Mouse (Mus musculus) forebrain, embryonic 12.5 days (tissue): ENCODE results near the gene Hist1h1c. TPM values are rescaled to one million over a fixed set of nuclear protein-coding genes. Genes with fewer than 3 reads are reported as not detected.

Source experiments
- ATAC-seq: fragments of 200-750 bp; cut with Nextera tagmentation; 2 replicates; pipeline ENCODE4 v1.8.0; 2017; ENCODE audit warnings: moderate TSS enrichment; ENCODE audit not compliant: low FRiP score
- H3K27ac ChIP-seq: fragments of 300-500 bp; sonication (generic); 2 replicates; pipeline ENCODE4 v1.5.1; 2016; ENCODE audit warnings: mild to moderate bottlenecking
- H3K27me3 ChIP-seq: fragments of 300-500 bp; sonication (generic); 2 replicates; pipeline ENCODE4 v1.6.1; 2016; ENCODE audit warnings: mild to moderate bottlenecking
- H3K36me3 ChIP-seq: fragments of 300-500 bp; sonication (generic); replicated peaks from 2 replicates; pipeline ENCODE4 v1.6.1; 2016; ENCODE audit warnings: mild to moderate bottlenecking
- H3K4me1 ChIP-seq: fragments of 300-500 bp; sonication (generic); 2 replicates; pipeline ENCODE4 v1.6.1; 2016
- H3K4me2 ChIP-seq: fragments of 300-500 bp; sonication (generic); 2 replicates; pipeline ENCODE4 v1.6.1; 2016; ENCODE audit warnings: mild to moderate bottlenecking, moderate library complexity
- H3K4me3 ChIP-seq: fragments of 300-500 bp; sonication (generic); replicated peaks from 2 replicates; pipeline ENCODE4 v1.5.1; 2016; ENCODE audit warnings: mild to moderate bottlenecking
- H3K9ac ChIP-seq: fragments of 300-500 bp; sonication (generic); 2 replicates; pipeline ENCODE4 v1.6.1; 2016; ENCODE audit warnings: mild to moderate bottlenecking
- H3K9me3 ChIP-seq: fragments of 300-500 bp; sonication (generic); 2 replicates; pipeline ENCODE4 v1.6.1; 2016
- whole genome bisulfite sequencing: fragments of 180-500 bp; shearing (Covaris S2); methylation state at CpG from one replicate; pipeline ENCODE4 v1.1.7; 2016; 5-methylcytosine and 5-hydroxymethylcytosine counted together
- microRNA-seq: library from miRNA; unstranded; fragments of <30 nt; microRNA quantifications from one replicate; pipeline ENCODE4, GENCODE M21; 2017
- polyA plus RNA-seq: library from polyadenylated mRNA; unstranded; fragments of >200 nt; fragmentation: Nextera tagmentation; extraction: Ambion mirVana; gene quantifications from 2 replicates; pipeline ENCODE4 v1.2.1, GENCODE M21; 2016

Hist1h1c gene
- polyA plus RNA-seq, 1 experiment from 2014 or later, result 15.2 TPM

- 22% methylated on average over 21 of the region's 21 CpGs for WGBS
- peak overlapping the region; percentile 41 for H3K4me2 ChIP-seq
- H3K36me3 ChIP-seq, result no peaks in the 10 kb centered on the region
- H3K9me3 ChIP-seq, result no peaks in the 10 kb centered on the region
- H3K27me3 ChIP-seq, result no peaks in the 10 kb centered on the region
- peaks cover 10% of the 10 kb centered on the region for H3K4me1 ChIP-seq
- no peak overlapping the region for H3K9ac ChIP-seq
- peak; percentile 90 for ATAC-seq
- H3K27ac ChIP-seq, result no peak overlapping the region
- no peak overlapping the region for H3K4me3 ChIP-seq
Measured at GRCm38 (mm10) chr13:23772561-23773313, 34.1 kb downstream of the Hist1h1c start.

GRCm38 (mm10) chr13:23778339-23778738 lies 39.7 kb downstream of the Hist1h1c start:
- no peak for ATAC-seq
- no peak overlapping the region for H3K9ac ChIP-seq
- H3K4me3 ChIP-seq, result no peak overlapping the region
- WGBS, result 94% methylated on average over 7 of the region's 7 CpGs
- H3K9me3 ChIP-seq, result no peaks in the 10 kb centered on the region
- no peaks in the 10 kb centered on the region for H3K36me3 ChIP-seq
- no peak overlapping the region for H3K4me2 ChIP-seq
- H3K4me1 ChIP-seq, result no peaks in the 10 kb centered on the region
- H3K27ac ChIP-seq, result no peak overlapping the region
- H3K27me3 ChIP-seq, result no peaks in the 10 kb centered on the region

GRCm38 (mm10) chr13:23779025-23779424 lies 40.4 kb downstream of the Hist1h1c start:
- Histone ChIP-seq H3K36me3 (no peaks in the 10 kb centered on the region), H3K9ac (no peak overlapping the region), H3K9me3 (no peaks in the 10 kb centered on the region), H3K4me2 (no peak overlapping the region), H3K27me3 (no peaks in the 10 kb centered on the region), H3K4me1 (no peaks in the 10 kb centered on the region), H3K4me3 (no peak overlapping the region), H3K27ac (no peak overlapping the region)
- no peak for ATAC-seq
- 89% methylated on average over 4 of the region's 4 CpGs for WGBS

Small RNA genes within 50 kb of the gene (microRNA-seq; reads per million reads assigned to microRNA genes)
- gene Gm44314, result not detected
- not detected for gene Gm44484

Other genes starting within 250 kb of the Hist1h1c start
- gene Btn2a2, start 250.0 kb upstream of the Hist1h1c start, polyA plus RNA-seq, result 0.23 and 0.36 TPM in 2 replicates
- 7.2 and 8.7 TPM in 2 replicates for gene Hist1h4h, start 207.8 kb upstream of the Hist1h1c start, polyA plus RNA-seq
- gene Hist1h2af, start 204.9 kb upstream of the Hist1h1c start, polyA plus RNA-seq, result 9.3 and 10.7 TPM in 2 replicates
- 7.2 and 8.3 TPM in 2 replicates for gene Hist1h3g, start 203.4 kb upstream of the Hist1h1c start, polyA plus RNA-seq
- gene Hist1h2bh, start 195.4 kb upstream of the Hist1h1c start, polyA plus RNA-seq, result 0.87 and 0.95 TPM in 2 replicates
- gene Hist1h3f, start 194.8 kb upstream of the Hist1h1c start, polyA plus RNA-seq, result 0.99 and 1.5 TPM in 2 replicates
- 0.74 and 1.4 TPM in 2 replicates for gene Hist1h4f, start 187.2 kb upstream of the Hist1h1c start, polyA plus RNA-seq
- gene Hist1h1d, start 185.5 kb upstream of the Hist1h1c start, polyA plus RNA-seq, result 0.47 and 0.56 TPM in 2 replicates
- gene Hist1h3e, start 176.4 kb upstream of the Hist1h1c start, polyA plus RNA-seq, result 5.7 and 7.6 TPM in 2 replicates
- 115 and 138 TPM in 2 replicates for gene Hist1h2ae, start 167.6 kb upstream of the Hist1h1c start, polyA plus RNA-seq
- 8.9 and 11.4 TPM in 2 replicates for gene Hist1h2bg, start 167.4 kb upstream of the Hist1h1c start, polyA plus RNA-seq
- 7.2 and 9.5 TPM in 2 replicates for gene Hist1h2bf, start 164.6 kb upstream of the Hist1h1c start, polyA plus RNA-seq
- gene Hist1h2ad, start 164.4 kb upstream of the Hist1h1c start, polyA plus RNA-seq, result 1.3 and 3.7 TPM in 2 replicates
- gene Hist1h3d, start 163.0 kb upstream of the Hist1h1c start, polyA plus RNA-seq, result 5.8 and 6.6 TPM in 2 replicates
- gene Hist1h4d, start 157.2 kb upstream of the Hist1h1c start, polyA plus RNA-seq, result 137 and 142 TPM in 2 replicates
- gene Hist1h2be, start 117.7 kb upstream of the Hist1h1c start, polyA plus RNA-seq, result 3.0 and 3.7 TPM in 2 replicates
- gene Hist1h1e, start 116.2 kb upstream of the Hist1h1c start, polyA plus RNA-seq, result 26.3 and 26.6 TPM in 2 replicates
- 1.4 and 1.6 TPM in 2 replicates for gene Hist1h2ac, start 54.9 kb upstream of the Hist1h1c start, polyA plus RNA-seq
- 34.6 and 36.5 TPM in 2 replicates for gene Hist1h2bc, start 54.6 kb upstream of the Hist1h1c start, polyA plus RNA-seq
- not detected in 2 replicates for gene Hist1h1t, start 43.0 kb upstream of the Hist1h1c start, polyA plus RNA-seq
- gene Hist1h4c, start 40.4 kb upstream of the Hist1h1c start, polyA plus RNA-seq, result 6.1 and 9.8 TPM in 2 replicates
- 2.0 and 2.5 TPM in 2 replicates for gene Hfe, start 28.0 kb upstream of the Hist1h1c start, polyA plus RNA-seq
- gene Hist1h3c, start 6.8 kb downstream of the Hist1h1c start, polyA plus RNA-seq, result 11.1 and 13.8 TPM in 2 replicates
- 2.2 and 3.5 TPM in 2 replicates for gene Hist1h2bb, start 7.9 kb downstream of the Hist1h1c start, polyA plus RNA-seq
- 59.9 and 73.2 TPM in 2 replicates for gene Hist1h2ab, start 12.3 kb downstream of the Hist1h1c start, polyA plus RNA-seq
- 14.0 and 15.8 TPM in 2 replicates for gene Hist1h3b, start 13.5 kb downstream of the Hist1h1c start, polyA plus RNA-seq
- 5.3 and 8.2 TPM in 2 replicates for gene Hist1h4b, start 18.2 kb downstream of the Hist1h1c start, polyA plus RNA-seq
- 0.88 TPM in 1 of 2 replicates, not detected in the other for gene Hist1h4a, start 22.4 kb downstream of the Hist1h1c start, polyA plus RNA-seq
- 5.1 and 5.2 TPM in 2 replicates for gene Hist1h3a, start 23.6 kb downstream of the Hist1h1c start, polyA plus RNA-seq
- gene Hist1h1a, start 24.9 kb downstream of the Hist1h1c start, polyA plus RNA-seq, result 3.3 and 4.0 TPM in 2 replicates
- gene Trim38, start 31.1 kb downstream of the Hist1h1c start, polyA plus RNA-seq, result 0.18 TPM in 1 of 2 replicates, not detected in the other
- not detected in 2 replicates for gene Slc17a2, start 68.2 kb downstream of the Hist1h1c start, polyA plus RNA-seq
- not detected in 2 replicates for gene Slc17a3, start 100.6 kb downstream of the Hist1h1c start, polyA plus RNA-seq
- gene Slc17a1, start 128.9 kb downstream of the Hist1h1c start, polyA plus RNA-seq, result not detected in 2 replicates
- gene Slc17a4, start 176.2 kb downstream of the Hist1h1c start, polyA plus RNA-seq, result not detected in 2 replicates
- gene Hist1h2ba, start 195.3 kb downstream of the Hist1h1c start, polyA plus RNA-seq, result not detected in 2 replicates
- gene Hist1h2aa, start 195.7 kb downstream of the Hist1h1c start, polyA plus RNA-seq, result not detected in 2 replicates